Mouse (Mus musculus) stomach, postnatal 0 days (tissue): Measurements from ENCODE around the gene Nfib.

Source experiments
- CTCF ChIP-seq: IDR thresholded peaks from 2 replicates; pipeline ENCODE4 v1.5.1; 2016; ENCODE audit warnings: antibody characterized with exemption, low read depth, mild to moderate bottlenecking, moderate library complexity
- EP300 ChIP-seq: optimal IDR thresholded peaks from 2 replicates; pipeline ENCODE3; 2016; ENCODE audit warnings: antibody characterized with exemption

DNA sequence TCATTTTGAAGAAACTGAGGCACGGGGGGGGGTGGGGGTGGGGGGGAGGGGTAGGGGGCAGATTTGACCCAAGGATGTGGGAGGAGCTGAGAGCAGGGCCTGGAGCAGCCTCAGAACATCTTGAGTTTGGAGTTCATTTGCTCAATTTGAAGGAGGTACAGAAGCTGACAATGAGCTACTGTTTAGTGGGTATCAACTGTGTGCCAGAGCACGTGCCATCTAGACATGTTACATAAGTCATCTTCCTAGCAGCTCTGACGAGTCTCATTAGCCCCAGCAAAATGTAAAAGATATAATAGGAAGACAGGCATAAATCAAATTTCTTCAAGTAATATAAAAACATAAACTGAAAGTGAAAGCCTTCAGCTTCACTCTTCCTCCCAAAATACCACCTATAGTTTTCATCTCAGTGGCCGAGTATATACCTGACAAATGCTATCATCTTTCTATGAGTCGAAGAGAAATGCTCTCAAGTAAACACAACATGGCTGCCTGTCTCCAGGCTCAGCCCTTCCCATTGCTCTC lies 165.0 kb downstream of the Nfib start:
- TF ChIP-seq EP300 (no peak), CTCF (no peak)
